Mouse (Mus musculus) cerebellum, adult (tissue): ENCODE measurements around the gene Dgki.

Source experiments
- ATAC-seq: cut with Nextera tagmentation; 2 replicates; pipeline ENCODE4 v1.9.2; 2017; ENCODE audit warnings: mild to moderate bottlenecking, moderate library complexity, mixed read lengths; ENCODE audit not compliant: insufficient number of reproducible peaks, low FRiP score, low TSS enrichment

Dgki gene

GRCm38 (mm10) chr6:37037115-37037908, 262.7 kb downstream of the Dgki start:
- ATAC-seq, result no peak

DNA sequence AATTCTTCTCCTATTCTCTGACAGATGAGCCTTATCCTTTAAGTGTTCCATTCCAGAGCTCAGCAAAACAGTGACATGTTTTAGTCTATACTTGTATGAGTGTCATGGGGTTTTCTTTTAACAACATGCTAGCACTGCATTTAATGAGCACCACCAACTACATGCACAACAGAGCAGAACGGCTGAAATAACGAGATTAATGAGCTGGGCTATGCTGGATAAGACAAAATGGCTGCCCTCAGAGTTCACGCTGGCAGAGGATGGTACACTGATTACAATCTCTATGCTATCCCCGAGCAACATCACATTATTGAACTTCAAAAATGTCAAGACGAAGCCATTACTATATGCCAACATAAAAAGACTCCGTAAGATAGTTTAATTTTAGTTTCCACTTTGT, 264.3 kb downstream of the Dgki start:
- no peak for ATAC-seq

DNA sequence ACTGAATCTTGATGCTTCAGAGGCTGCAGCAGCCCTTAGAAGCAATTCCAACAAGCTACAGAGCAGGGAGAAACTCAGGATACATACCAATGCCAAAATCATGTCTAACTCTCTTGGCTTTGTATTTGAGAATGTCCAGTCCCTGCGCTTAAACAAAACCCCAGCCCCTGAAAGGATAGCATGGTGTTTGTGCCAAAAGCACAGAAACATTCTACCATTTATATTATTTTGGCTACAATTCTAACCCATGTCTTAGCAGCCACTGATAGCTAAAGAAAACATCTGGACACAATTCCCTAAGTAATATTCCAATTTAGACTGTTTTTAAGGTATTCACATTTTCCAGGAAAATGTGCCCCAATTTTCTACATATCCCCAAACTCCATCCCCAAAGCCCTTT, 269.0 kb downstream of the Dgki start:
- ATAC-seq, result no peak

DNA sequence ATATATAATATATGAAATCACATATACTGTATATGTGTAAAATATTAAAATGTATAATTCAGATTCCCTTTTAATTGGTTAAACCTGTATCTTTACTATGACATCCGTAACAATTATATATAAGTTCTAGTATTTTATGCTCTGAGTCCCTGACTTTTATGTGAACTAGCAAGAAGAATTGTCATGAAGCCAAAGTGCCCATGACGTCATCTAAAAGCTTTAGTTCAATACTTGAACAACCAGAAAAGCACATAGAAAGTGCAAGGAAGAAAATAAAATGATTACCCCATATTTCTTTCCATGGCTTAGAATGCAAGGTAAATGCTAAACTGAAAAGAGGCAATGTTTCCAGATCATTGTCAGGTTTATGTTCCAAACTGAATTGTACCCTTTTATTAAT, 269.6 kb downstream of the Dgki start:
- no peak for ATAC-seq

DNA sequence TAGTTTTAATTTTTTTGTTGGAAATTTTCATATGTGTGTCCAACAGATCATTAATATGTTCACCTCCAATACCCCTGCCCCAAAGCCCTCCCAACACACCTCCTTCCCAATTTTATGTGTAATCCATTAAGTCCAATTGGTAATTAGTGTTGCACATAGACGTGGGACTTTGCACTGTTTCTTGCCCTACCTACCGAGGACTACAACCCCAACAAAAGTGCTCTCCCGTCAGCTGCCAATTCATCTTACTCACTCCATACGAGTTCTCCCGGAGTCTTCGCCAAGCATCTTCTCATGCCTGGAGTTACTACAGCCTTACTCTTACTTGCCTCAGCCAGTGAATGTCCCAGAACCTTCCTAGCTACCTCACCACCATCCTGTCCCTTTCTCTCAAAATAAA, 271.1 kb downstream of the Dgki start:
- ATAC-seq, result no peak

DNA sequence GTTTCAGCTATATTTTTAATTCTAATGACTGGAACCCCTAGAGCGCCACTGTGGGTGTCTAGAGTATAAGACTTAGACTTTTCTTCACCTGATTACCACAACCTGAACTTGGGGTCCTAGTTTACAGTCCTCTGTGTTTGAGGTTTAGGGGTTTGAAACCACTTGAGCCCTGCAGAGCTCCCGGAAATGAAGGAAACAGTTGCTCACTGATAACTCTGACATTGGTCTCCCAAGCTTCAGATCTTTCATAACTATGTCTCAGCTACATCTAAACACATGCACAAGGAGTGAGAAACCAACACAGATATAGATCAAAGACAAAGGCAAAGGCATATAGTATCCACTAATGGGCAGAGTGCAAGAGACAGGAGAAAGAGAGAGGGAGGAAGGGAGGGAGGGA, 271.7 kb downstream of the Dgki start:
- ATAC-seq, result no peak

DNA sequence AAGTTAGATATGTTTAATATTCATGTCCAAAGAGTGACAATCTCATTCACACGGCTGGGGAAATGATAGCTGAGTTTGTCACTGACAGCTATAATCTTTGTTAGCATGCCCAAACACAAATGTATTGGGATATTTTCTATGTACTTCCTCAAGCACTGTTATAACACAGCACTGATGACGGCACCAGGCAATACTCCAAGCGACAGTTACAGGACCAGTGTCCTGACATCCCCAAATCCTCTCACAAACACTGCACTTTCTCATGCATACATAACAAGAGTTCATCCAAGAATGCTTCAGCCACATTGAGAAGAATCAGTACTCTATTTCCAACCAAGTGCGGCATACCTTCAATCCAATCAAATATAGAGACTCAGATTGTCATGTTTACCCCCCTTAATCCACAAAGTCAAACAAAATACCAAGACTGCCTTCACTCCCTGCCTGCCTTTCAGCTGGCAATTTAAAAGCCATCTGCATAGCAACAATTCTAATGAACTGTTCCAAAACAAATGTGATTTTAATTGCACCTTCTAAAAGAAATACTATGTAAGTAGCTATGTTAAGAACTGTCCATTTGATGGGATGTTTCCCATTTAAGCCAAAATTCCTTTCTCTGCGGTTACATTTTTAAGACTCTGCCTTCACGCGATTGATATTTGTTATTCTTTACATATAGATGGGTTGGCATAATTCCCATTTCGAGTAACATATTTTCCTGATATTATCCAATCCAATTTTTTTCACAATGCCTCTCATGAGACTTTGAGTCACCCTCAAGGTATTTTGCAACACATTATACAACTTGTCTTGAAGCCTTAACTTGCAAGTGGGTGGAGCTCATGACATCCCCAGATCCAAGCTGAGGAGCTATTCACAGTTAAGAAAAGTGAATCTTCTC, 273.4 kb downstream of the Dgki start:
- no peak for ATAC-seq

GRCm38 (mm10) chr6:37016046-37016445, 283.9 kb downstream of the Dgki start:
- no peak for ATAC-seq

GRCm38 (mm10) chr6:37011597-37011996, 288.4 kb downstream of the Dgki start:
- ATAC-seq, result no peak

DNA sequence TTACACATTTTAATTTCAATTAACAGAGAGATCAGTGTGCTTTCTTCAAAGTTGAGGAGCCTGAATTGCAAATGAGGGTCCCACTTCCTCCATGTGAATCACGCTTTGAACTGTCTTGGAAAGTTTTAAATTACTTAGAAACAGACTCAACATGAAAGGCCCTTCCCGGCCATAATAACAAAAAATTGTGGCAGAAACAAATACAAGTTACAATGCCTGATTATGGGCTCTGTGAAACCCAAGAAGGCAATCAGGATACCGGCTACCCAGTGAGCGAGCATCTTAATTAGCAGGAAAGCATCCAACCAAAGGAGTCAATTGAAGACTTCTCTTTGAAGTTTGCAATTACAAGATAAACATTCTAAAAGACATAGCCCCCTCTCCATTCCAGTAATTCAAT, 292.4 kb downstream of the Dgki start:
- no peak for ATAC-seq

DNA sequence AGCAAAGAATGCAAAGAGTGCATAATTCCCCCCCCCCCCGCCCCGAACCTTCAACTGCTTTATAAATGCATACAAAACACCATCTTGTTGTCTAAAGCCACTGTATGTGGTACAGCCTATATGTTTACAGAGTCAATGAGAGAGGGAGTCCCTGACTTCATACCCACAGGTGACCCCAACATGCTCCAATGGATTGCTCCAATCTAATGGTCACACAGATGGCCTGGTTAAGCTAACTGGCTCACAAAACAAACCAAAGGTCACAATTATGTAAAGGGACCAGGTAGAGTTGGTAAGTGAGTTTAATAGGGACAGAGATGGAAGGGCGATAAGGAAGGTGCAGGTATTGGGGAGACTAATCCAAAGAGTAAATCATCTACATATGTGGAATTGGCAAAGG, 295.1 kb downstream of the Dgki start:
- ATAC-seq, result no peak

DNA sequence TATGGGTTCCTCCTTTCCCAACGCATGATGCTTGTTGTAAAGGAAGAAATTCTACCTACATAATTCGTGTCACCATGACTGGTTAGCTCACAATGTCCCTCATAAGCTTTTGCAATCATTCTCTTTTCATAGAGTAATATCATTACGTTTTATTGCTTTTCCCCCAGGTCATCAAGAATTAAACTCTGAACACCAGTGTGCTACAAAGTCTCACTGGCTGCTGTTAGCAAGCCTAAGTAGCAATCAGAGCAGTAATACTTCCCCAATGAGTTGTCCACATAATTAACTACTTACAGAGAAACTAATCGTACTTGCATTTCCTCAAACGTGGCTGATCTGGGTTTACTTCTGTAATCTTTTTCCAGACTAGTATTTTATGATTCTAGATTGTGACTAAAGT, 296.7 kb downstream of the Dgki start:
- ATAC-seq, result no peak

- peak; percentile 58; the same call in 1 of the 2 replicates for ATAC-seq
These were observed 301.0 kb downstream of the Dgki start for GRCm38 (mm10) chr6:36998942-36999341.

DNA sequence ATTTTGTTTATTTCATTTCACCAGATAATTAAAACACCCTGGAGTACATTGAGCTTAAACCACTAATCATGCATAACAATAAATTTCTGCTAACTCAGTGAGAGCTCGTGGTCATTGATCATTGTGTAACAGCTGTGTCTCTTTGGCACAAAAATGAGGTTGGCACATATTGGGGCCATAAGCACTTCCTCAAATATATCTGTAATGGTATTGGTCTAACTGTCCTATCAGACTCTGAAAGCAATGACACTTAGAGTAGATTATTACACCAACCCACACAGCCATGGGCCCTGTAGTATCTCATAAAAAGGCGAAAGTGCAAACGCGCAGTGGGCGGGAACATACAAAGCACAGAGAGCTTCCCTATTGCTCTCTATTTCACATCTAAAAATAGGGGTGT, 305.7 kb downstream of the Dgki start:
- ATAC-seq, result no peak

DNA sequence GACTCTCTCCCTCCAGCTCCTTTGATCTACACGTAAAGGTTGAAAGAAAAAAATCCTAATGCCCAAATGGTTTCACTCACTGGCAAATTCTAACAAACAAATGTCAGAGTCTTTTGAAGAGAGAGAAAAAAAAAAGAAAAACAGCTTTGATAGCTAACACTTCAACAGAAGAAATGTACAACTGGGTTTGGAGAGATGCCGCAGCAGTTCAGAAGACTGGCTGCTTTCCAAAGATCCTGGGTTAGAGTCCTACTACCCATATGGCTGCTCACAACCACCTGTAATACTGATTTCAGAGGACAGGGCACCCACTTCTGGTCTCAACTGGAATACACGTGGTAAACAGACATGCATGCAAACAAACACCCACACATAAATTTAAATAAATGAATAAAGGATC, 309.8 kb downstream of the Dgki start:
- ATAC-seq, result no peak

DNA sequence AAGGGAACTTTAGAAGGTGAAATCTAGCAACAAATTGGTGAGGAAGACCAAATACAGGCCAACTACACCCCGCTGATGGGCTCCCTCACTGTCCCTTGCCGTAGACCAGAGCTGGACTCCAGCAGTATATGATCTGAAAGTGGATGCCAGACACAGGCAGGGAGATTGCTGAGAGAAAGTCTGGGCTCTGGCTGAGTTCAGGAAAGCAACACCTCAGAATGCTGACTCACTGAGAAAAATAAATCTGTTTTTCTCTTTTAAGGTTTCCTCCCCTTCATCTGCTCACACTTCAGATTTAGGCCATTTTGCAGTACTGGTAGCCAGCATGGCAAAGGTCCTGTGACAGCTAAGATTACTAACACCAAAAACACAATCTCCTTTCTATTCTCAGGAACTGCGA, 311.2 kb downstream of the Dgki start:
- no peak for ATAC-seq

DNA sequence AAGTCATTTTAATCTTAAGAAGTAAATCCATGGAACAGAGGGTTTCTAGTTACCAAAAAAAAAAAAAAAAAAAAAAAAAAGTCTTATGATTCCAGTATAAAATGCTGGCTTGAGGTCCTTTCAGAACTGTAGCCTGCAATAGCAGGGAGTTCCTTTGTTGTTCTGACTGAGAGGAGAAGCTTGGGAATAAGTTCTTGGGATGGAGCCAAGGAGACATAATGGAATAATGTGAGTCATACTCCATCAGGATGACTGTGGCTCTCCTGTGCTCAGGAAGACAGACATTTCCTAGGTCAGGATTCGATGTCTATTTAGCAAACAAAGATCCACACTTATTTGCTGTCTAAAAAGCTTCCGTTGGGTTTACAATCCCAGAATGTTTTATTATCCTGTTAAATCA, 318.3 kb downstream of the Dgki start:
- peak; percentile 88 for ATAC-seq

- ATAC-seq, result no peak
These were observed 319.5 kb downstream of the Dgki start for GRCm38 (mm10) chr6:36980475-36980874.

DNA sequence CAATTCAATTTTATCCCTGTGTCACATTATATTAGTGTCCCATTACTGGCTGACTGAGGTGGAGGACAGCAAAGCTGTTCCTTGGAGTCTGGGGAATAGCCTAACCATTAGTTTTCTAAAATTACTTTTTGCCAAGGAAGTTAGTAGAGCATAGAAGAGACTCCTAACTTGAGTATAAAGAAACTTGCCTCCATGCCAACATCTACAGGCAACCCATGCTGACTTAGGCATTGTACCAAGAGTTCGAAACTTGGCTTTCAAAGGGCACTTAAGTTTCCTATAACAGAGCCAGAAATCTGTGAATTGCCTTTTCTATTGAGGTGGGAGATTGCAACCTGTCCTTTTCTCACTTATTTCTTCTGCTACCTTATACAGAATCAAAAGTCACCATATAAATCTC, 321.8 kb downstream of the Dgki start:
- no peak for ATAC-seq

DNA sequence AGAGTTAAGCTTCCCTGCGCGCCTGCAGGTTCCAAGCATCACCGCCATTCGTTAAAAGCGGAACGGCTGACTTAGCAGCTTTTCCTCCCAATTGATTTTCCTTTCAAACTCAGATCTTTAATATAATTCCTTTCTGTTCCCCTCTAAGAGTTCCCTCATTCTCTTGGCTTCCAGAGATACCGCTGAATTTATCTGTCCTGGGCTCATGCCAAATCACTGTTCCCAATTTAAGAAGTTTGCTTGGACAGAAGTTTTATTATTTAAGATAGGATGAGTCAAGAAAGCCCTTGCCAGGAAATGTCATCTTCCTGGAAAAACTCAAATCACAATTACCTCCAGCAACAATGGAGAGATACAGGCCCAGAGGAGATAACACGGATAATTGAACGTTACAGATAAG, 326.9 kb downstream of the Dgki start:
- ATAC-seq, result no peak

- ATAC-seq, result no peak
These were observed 327.5 kb downstream of the Dgki start for GRCm38 (mm10) chr6:36972494-36972893.
